Mouse (Mus musculus): ENCODE data around the gene Asb6.

The Asb6 gene

GRCm38 (mm10) chr2:30830283-30830795, at the start of gene Asb6:
Gene Asb6 (minus strand): TSS chr2:30830333.
- DNase-seq: no peak

- no peak for DNase-seq
Observed at GRCm38 (mm10) chr2:30879481-30879880, 49.3 kb upstream of the Asb6 start.

- no peak for DNase-seq
Observed at GRCm38 (mm10) chr2:30875621-30876432, 45.7 kb upstream of the Asb6 start.

GRCm38 (mm10) chr2:30875096-30875495, 45.0 kb upstream of the Asb6 start:
- DNase-seq: no peak

GRCm38 (mm10) chr2:30874445-30874844, 44.3 kb upstream of the Asb6 start:
- DNase-seq: no peak

DNA sequence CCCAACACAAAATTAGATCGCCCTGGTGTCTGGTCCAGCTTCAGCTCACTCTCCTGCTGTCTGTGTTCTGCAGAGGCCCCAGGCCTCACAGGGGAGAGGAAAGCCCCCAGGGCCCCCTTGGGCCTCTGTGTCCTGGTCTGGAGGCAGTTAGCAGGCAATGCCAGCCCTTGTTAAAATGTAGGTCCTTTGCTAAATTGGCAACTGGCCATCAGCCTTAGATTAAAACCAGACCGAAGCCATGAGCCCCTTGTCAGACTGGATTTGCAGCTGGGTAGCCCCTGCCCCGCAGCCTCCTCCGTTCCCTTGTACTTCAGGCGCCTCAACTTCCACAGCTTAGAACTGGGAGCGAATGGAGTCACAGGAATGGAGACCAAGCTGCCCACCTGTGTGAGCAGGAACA, 42.5 kb upstream of the Asb6 start:
- DNase-seq: no peak

DNA sequence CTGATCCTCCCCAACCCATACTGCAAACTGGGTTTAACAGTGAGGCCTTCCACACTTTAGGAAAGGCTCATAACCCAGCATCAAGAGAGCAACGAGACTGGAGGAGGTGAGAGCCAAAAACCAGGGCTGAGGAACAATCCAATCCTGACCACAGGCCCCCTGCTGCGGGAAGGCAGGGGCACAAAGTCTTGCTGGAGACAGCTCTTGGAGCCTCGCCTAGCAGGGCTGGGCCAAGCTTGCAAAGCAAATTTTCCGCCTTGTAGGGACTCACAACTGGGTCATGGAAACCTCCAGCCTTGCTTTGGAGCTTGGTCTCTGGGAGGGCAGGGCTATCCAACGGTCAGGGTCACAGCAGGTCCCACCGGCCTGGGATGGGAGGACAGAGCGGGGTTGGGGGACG, 40.7 kb upstream of the Asb6 start:
- DNase-seq: peak; percentile 24 to 33

GRCm38 (mm10) chr2:30865426-30865825, 35.3 kb upstream of the Asb6 start:
- DNase-seq: no peak

DNA sequence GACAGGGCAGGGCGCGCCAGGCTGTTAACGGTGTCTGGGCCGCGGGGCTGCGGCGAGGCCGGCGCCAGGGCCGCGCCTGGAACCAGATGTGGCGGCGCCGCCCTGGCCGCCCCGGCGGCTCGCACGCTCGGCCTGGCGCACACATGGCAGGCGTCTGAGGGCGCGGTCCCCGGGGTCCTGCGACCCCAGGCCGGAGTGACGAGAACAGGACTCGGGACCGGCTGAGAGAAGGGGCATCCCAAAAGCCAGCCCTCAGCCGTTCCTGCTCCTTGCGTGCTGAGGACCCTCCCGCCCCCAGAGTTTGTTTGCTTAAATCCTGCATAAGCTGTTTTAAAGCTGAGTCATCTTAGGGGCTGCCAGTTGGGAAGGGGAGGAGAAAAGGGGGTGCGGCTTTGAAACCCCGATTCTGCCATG, 34.8 kb upstream of the Asb6 start:
- DNase-seq: no peak

DNA sequence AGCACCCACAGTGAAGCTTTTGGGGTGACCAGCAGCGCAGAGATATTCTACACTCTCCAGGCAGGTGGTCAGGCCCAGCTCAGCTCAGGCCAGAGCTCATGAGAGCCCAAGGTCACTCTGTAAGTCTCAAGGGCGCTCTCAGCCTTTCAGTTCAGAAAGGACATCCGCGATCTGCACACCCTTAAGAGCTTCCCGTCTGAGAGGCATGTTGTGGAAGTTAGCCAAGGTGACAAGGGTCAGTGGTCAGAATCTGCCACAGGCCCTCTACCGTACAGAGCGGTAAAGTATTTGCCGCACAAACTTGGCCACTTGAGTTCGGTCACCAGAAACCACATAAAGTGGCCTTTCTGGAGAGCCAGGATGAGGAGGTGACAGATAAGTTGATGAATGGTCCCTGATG, 33.4 kb upstream of the Asb6 start:
- no peak for DNase-seq

DNA sequence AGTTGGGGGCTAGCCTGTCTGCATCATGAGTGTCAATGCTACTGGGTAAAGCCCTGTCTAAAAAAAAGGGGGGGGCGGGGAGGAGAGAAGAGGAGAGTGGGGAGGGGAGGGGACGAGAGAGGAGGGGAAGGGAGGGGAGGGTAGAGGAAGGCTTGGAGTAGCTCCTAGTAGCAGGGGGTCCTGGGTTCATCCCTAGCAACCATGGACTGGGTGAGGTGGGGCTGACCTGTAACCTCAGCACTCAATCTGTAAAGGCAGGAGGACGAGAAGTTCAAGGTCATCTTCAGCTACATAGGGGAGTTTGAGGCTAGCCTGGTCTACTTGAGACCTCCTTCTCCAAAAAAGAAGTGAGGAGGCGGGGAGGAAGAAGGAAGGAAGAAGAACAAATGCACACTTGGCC, 31.9 kb upstream of the Asb6 start:
- DNase-seq: no peak

DNA sequence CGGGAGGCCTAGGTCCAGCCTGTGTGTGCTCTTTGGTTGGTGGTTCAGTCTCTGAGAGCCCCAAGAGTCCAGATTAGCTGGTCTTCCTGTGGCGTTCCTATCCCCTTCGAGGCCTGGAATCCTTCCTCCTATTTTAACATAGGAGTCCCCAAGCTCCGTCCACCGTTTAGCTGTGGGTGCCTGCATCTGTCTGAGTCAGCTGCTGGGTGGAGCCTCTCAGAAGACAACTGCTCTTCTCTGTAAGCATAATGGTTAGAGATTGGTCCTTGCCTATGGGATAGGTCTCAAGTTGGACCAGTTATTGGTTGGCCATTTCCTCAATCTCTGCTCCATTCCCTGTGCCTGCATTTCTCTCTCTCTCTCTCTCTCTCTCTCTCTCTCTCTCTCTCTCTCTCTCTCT, 29.6 kb upstream of the Asb6 start:
- DNase-seq: no peak

- no peak for DNase-seq
Observed at GRCm38 (mm10) chr2:30857076-30857475, 26.9 kb upstream of the Asb6 start.

DNA sequence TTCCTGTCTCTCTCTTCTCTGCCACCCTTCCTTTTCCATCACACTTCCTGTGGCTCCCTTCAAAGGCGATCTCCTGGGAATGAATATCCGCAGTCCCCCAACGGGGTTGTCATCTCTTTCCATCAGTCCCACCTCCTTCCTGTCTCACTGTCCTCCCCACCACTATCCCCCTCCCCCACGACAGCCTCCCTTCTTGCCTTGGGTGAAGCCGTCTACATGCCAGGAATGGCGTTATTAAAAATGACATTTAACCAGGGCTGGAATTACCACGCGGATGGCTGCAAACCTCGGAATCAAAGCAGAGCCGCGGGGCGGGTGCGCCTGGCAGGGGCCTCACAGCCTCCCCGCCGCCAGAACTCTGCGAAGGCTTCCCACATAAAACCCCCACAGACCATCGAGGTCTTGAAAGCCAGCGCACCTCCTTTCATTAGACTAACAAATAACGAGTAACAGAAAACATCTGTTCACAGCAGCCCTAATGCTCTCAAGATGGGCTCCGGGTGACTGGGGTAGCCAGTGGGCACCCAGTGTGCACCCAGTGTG, 22.7 kb upstream of the Asb6 start:
- DNase-seq: no peak

DNA sequence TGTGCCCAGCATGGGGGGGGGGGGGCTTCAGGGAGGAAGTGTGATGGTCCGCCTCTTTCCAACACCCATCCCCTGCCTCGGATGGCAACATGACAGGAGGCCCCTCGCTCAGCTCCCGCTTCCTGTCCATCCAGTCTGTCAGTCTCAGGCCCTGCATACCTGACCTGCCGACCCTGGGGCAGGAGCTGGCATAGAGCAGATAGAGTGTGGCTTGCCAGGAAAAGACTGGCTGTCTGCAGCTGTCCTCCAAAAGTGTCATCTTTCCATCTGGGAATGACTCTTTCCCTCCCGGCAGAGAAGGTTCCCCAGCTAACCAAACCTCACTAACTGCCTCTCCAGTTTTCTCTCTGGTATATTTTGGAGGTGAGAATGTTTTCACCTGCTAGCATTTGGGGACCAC, 20.4 kb upstream of the Asb6 start:
- DNase-seq: no peak

DNA sequence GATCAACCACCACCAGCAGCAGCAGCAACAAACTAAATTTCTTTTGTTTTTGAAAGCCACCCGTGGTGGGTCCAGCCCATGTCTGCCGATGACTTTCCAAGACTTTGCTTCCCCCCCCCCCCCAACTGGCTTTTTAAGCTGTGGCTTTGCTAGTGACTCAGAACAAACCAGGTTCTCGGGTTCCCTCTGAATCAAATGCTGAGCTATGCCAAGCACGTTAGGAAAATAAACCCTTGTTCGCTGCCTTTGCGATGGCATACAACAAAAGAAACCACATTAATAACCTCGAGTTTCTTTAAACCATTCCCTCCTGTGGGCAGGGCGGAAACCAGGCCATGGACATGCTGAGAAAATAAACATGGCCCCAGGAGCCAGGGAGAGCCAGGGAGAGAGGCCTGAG, 18.1 kb upstream of the Asb6 start:
- no peak for DNase-seq

DNA sequence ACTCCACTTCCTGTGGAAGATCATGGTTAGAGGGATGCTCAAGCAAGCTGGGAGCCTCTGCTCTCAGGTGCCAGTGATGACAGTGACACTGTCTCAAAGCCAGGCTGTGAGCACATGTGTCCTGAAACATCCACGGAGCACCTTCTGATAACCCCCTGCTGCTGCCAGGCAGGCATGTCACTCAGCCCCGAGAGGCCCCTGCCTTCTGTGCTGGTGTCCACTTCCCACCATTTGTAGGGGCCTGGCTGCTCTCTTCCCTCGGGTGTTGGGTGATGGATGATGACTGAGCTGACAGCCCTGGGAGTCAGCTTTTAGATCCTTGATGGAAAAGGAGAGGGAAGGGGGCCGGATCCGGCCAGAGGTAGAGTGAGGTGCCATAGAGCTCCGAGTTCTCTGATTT, 16.6 kb upstream of the Asb6 start:
- no peak for DNase-seq

GRCm38 (mm10) chr2:30846236-30846635, 16.1 kb upstream of the Asb6 start:
- no peak for DNase-seq

- no peak for DNase-seq
Observed at GRCm38 (mm10) chr2:30845152-30846070, 15.3 kb upstream of the Asb6 start.

DNA sequence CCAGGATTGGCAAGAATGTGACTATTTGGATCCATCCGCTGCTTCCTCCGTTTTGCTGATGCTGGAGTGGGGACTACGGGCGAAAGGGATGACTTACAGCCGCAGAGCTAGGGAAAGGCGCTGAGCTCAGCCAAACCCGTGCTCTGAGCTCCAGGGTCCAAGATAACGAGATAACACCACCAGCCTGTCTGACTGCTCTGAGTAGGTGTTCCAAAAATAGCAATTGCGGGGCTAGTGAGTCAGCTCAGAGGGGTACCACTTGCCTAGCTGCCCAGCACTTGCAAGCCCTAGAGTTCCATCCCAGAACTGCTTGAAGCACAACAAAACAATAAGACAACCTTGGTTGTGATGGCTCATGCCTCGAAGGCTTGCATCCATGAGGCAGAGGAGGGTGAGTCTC, 12.5 kb upstream of the Asb6 start:
- no peak for DNase-seq

- DNase-seq: no peak
Observed at GRCm38 (mm10) chr2:30836238-30836990, 6.3 kb upstream of the Asb6 start.

- DNase-seq: no peak
Observed at GRCm38 (mm10) chr2:30834373-30835022, 4.4 kb upstream of the Asb6 start, which contains the start of gene Prrx2. Gene Prrx2 (plus strand): TSS chr2:30834972.

Measured in cerebellum, adult 18-20 months (tissue).